Mouse (Mus musculus) frontal cortex, postnatal 14 days (tissue): ENCODE measurements at regions not wholly inside any gene's neighbourhood (a gene's known extent, or its start where the extent isn't known, plus 50 kb on each side); places are given as distances from the start of the nearest gene placed in this dataset.

Experiments
- DNase-seq, 2 experiments: peaks; one replicate each; pipeline ENCODE4 v3.0.0; 2022; ENCODE audit warnings: low spot score in 2 of 2

GRCm38 (mm10) chr9:116283790-116284526 is 108.8 kb upstream of the Tgfbr2 start:
- DNase-seq, result no peak

GRCm38 (mm10) chr9:116281654-116282053 is 106.5 kb upstream of the Tgfbr2 start:
- DNase-seq, result no peak

- no peak for DNase-seq
These were observed 105.0 kb upstream of the Tgfbr2 start for GRCm38 (mm10) chr9:116280146-116280545.

- no peak for DNase-seq
These were observed 103.7 kb upstream of the Tgfbr2 start for GRCm38 (mm10) chr9:116278862-116279261.

GRCm38 (mm10) chr9:116277736-116278135 is 102.6 kb upstream of the Tgfbr2 start:
- no peak for DNase-seq

GRCm38 (mm10) chr9:116276141-116276540 is 101.0 kb upstream of the Tgfbr2 start:
- DNase-seq, result no peak

- DNase-seq, result no peak
These were observed 97.3 kb upstream of the Tgfbr2 start for GRCm38 (mm10) chr9:116272446-116272845.

GRCm38 (mm10) chr9:116270417-116270828 is 95.3 kb upstream of the Tgfbr2 start:
- DNase-seq, result no peak

- no peak for DNase-seq
These were observed 92.3 kb upstream of the Tgfbr2 start for GRCm38 (mm10) chr9:116267411-116267810.

GRCm38 (mm10) chr9:116263833-116264232 is 88.7 kb upstream of the Tgfbr2 start:
- no peak for DNase-seq

- no peak for DNase-seq
These were observed 84.4 kb upstream of the Tgfbr2 start for GRCm38 (mm10) chr9:116259569-116259968.

- no peak for DNase-seq
These were observed 78.4 kb upstream of the Tgfbr2 start for GRCm38 (mm10) chr9:116253546-116253945.

GRCm38 (mm10) chr9:116252788-116253187 is 77.6 kb upstream of the Tgfbr2 start:
- no peak for DNase-seq

GRCm38 (mm10) chr9:116249791-116250190 is 74.6 kb upstream of the Tgfbr2 start:
- no peak for DNase-seq

- no peak for DNase-seq
These were observed 70.0 kb upstream of the Tgfbr2 start for GRCm38 (mm10) chr9:116245136-116245535.

- DNase-seq, result no peak
These were observed 69.4 kb upstream of the Tgfbr2 start for GRCm38 (mm10) chr9:116244619-116244899.

GRCm38 (mm10) chr9:116243775-116244618 is 68.8 kb upstream of the Tgfbr2 start:
- DNase-seq, result no peak

GRCm38 (mm10) chr9:116241933-116242526 is 66.9 kb upstream of the Tgfbr2 start:
- no peak for DNase-seq

- DNase-seq, result no peak
These were observed 66.1 kb upstream of the Tgfbr2 start for GRCm38 (mm10) chr9:116241290-116241689.

- no peak for DNase-seq
These were observed 61.7 kb upstream of the Tgfbr2 start for GRCm38 (mm10) chr9:116236836-116237235.

GRCm38 (mm10) chr9:116234170-116234569 is 59.0 kb upstream of the Tgfbr2 start:
- DNase-seq, result no peak

- no peak for DNase-seq
These were observed 57.2 kb upstream of the Tgfbr2 start for GRCm38 (mm10) chr9:116232386-116232785.
